Mouse (Mus musculus) small intestine, adult 2 months (tissue): Measurements from ENCODE around the gene Dock8. TPM values are rescaled to one million over a fixed set of nuclear protein-coding genes. Genes with fewer than 3 reads are reported as not detected.

Experiments
- H3K27ac ChIP-seq: fragments of 200-500 bp; 2 replicates; pipeline ENCODE4 v1.5.1; 2012; ENCODE audit warnings: low read depth, low read length, control low read depth, inconsistent platforms; ENCODE audit not compliant: insufficient read depth
- H3K27me3 ChIP-seq: fragments of 200-500 bp; 2 replicates; pipeline ENCODE4 v1.6.1; 2012; ENCODE audit warnings: mild to moderate bottlenecking, moderate library complexity, low read length, inconsistent platforms; ENCODE audit not compliant: control insufficient read depth, insufficient read depth
- H3K36me3 ChIP-seq: fragments of 200-500 bp; 2 replicates; pipeline ENCODE4 v1.6.1; 2012; ENCODE audit warnings: mild to moderate bottlenecking, low read length, control low read depth, inconsistent platforms; ENCODE audit not compliant: control insufficient read depth, insufficient read depth
- H3K4me1 ChIP-seq: fragments of 200-500 bp; 2 replicates; pipeline ENCODE4 v1.6.1; 2012; ENCODE audit warnings: low read length, inconsistent platforms, mixed read lengths; ENCODE audit not compliant: control insufficient read depth, insufficient read depth, insufficient read length
- H3K4me3 ChIP-seq: fragments of 200-500 bp; 2 replicates; pipeline ENCODE4 v1.5.1; 2012; ENCODE audit warnings: low read depth, mild to moderate bottlenecking, control low read depth, inconsistent platforms, low read length, moderate library complexity
- CTCF ChIP-seq: fragments of 200-500 bp; IDR thresholded peaks from 2 replicates; pipeline ENCODE4 v1.5.1; 2012; ENCODE audit warnings: low read depth, mild to moderate bottlenecking, control low read depth, inconsistent platforms, low read length, moderate library complexity, mixed read lengths; ENCODE audit not compliant: insufficient replicate concordance, insufficient read length; ENCODE audit errors: extremely low read depth
- POLR2A ChIP-seq: fragments of 200-500 bp; IDR thresholded peaks from 2 replicates; pipeline ENCODE4 v1.6.1; 2012; ENCODE audit warnings: low read depth, mild to moderate bottlenecking, control low read depth, inconsistent platforms, low read length, moderate library complexity
- WGBS: fragments of 180-500 bp; shearing (Covaris S2); methylation state at CpG from one replicate; pipeline ENCODE4 v1.1.7; 2018; 5-methylcytosine and 5-hydroxymethylcytosine counted together
- polyA plus RNA-seq: library from polyadenylated mRNA; depleted of rRNA; stranded (reverse); fragments of >200 nt; gene quantifications from 2 replicates; pipeline ENCODE4 v1.2.3, GENCODE M21; 2012

Gene Dock8
- polyA plus RNA-seq, 1 experiment = 14.7 TPM

- WGBS = 69% methylated on average over 3 of the region's 3 CpGs
- Histone ChIP-seq H3K27me3 (no peaks in the 10 kb centered on the region; the same call in 1 of the 2 replicates), H3K4me3 (no peak overlapping the region), H3K4me1 (peaks cover 5% of the 10 kb centered on the region; the same call in 1 of the 2 replicates), H3K36me3 (peaks cover 39% of the 10 kb centered on the region), H3K27ac (no peak overlapping the region)
- TF ChIP-seq POLR2A = no peak
- no peak for TF ChIP-seq CTCF
These were observed 162.9 kb downstream of the Dock8 start for GRCm38 (mm10) chr19:25162270-25162669.

GRCm38 (mm10) chr19:25163426-25163825 is 164.1 kb downstream of the Dock8 start:
- no peak overlapping the region for H3K27ac ChIP-seq
- H3K4me3 ChIP-seq = no peak overlapping the region
- peaks cover 5% of the 10 kb centered on the region; the same call in 1 of the 2 replicates for H3K4me1 ChIP-seq
- whole genome bisulfite sequencing = 92% methylated on average over 12 of the region's 12 CpGs
- no peaks in the 10 kb centered on the region; the same call in 1 of the 2 replicates for H3K27me3 ChIP-seq
- TF ChIP-seq POLR2A (no peak), CTCF (no peak)
- H3K36me3 ChIP-seq = peaks cover 34% of the 10 kb centered on the region

DNA sequence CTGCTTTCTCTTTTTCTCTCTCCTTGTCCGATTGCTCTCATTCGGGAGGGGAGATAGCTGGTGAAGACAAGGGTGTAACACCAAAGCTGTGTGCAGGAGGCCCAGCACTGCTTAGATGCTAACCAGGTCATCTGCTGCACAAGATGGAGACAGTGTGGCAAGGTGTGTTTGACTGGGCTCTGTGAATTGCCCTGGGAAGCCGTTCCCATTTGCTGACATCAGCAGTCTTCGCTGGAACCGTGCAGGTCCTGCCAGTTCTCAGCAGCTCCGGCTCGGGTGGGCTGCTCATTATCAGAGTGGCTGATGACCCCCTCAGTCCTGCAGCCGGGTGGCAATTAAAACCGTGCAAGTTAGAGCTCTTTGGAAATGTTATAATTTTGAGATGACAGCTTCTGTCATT is 167.1 kb downstream of the Dock8 start:
- Histone ChIP-seq H3K36me3 (peaks cover 26% of the 10 kb centered on the region), H3K4me1 (peaks cover 5% of the 10 kb centered on the region; the same call in 1 of the 2 replicates), H3K27me3 (no peaks in the 10 kb centered on the region; the same call in 1 of the 2 replicates), H3K4me3 (no peak overlapping the region), H3K27ac (no peak overlapping the region)
- WGBS = 78% methylated on average over 9 of the region's 9 CpGs
- no peak for TF ChIP-seq CTCF
- TF ChIP-seq POLR2A = no peak

DNA sequence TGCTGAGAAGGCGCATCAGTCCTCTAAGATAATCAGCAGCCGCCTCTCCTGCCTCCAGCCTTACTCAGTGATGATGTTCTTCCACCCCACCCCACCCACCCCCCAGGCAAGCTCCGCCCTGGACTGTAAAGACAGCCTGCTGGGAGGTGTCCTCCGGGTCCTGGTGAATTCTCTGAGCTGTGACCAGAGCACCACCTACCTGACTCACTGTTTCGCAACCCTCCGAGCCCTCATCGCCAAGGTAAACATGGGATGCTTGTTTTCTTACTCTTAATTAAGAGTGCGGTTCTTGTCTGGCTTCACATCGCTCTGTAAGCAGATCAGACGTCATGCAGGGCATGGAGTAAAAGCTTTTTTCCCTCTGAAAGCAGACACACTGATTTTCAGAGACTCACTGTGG is 172.1 kb downstream of the Dock8 start:
- Histone ChIP-seq H3K4me1 (no peaks in the 10 kb centered on the region), H3K27ac (no peak overlapping the region), H3K27me3 (no peaks in the 10 kb centered on the region; the same call in 1 of the 2 replicates), H3K4me3 (no peak overlapping the region), H3K36me3 (peaks cover 26% of the 10 kb centered on the region)
- 58% methylated on average over 10 of the region's 10 CpGs for WGBS
- no peak for TF ChIP-seq CTCF
- no peak for TF ChIP-seq POLR2A

DNA sequence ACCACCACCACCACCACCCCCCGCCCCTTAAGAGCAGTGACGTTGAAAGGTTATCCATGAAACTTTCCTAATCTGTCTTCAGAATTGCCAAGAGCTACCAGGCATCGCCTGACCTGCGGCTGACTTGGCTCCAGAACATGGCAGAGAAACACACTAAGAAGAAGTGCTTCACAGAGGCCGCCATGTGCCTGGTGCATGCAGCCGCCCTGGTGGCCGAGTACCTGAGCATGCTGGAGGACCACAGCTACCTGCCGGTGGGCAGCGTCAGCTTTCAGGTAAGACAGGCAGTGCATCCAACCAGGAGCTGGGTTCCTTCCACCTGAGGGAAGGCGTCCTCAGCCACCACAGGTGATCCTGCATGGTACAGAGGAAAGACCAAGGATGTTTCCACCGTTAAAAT is 177.4 kb downstream of the Dock8 start:
- WGBS = 96% methylated on average over 11 of the region's 11 CpGs
- Histone ChIP-seq H3K36me3 (peaks cover 29% of the 10 kb centered on the region), H3K27ac (no peak overlapping the region), H3K4me3 (no peak overlapping the region), H3K27me3 (no peaks in the 10 kb centered on the region), H3K4me1 (no peaks in the 10 kb centered on the region)
- TF ChIP-seq POLR2A (no peak), CTCF (no peak)

GRCm38 (mm10) chr19:25180024-25180423 is 180.7 kb downstream of the Dock8 start:
- H3K36me3 ChIP-seq = peaks cover 41% of the 10 kb centered on the region
- WGBS = 90% methylated on average over 6 of the region's 6 CpGs
- TF ChIP-seq CTCF = no peak
- TF ChIP-seq POLR2A = no peak
- H3K4me1 ChIP-seq = no peaks in the 10 kb centered on the region
- H3K27ac ChIP-seq = no peak overlapping the region
- no peaks in the 10 kb centered on the region for H3K27me3 ChIP-seq
- no peak overlapping the region for H3K4me3 ChIP-seq

DNA sequence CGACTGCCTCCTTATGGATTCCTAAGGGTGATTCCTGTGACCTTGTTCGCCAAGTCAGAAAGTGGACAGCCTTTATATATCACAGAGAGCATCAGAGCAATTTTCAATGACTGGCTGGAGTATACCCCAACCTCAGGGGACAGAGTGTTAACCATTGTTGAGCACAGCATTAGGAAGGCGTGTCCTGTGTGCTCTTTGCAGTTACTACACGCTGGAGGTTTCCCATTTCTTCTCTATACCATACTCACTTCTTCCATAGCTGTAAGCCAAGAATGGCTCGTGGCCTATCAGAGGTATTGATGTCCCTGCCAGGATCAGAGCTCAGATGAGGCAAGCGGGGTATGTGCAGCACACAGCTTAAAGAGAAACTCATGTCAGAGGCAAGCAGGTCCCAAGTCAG is 181.2 kb downstream of the Dock8 start:
- H3K27me3 ChIP-seq = no peaks in the 10 kb centered on the region
- 84% methylated on average over 6 of the region's 6 CpGs for WGBS
- H3K36me3 ChIP-seq = peaks cover 43% of the 10 kb centered on the region
- TF ChIP-seq CTCF (no peak), POLR2A (no peak)
- no peak overlapping the region for H3K27ac ChIP-seq
- no peaks in the 10 kb centered on the region for H3K4me1 ChIP-seq
- no peak overlapping the region for H3K4me3 ChIP-seq

GRCm38 (mm10) chr19:25184076-25184475 is 184.7 kb downstream of the Dock8 start:
- Histone ChIP-seq H3K4me3 (no peak overlapping the region), H3K27ac (no peak overlapping the region), H3K36me3 (peaks cover 48% of the 10 kb centered on the region), H3K4me1 (no peaks in the 10 kb centered on the region), H3K27me3 (no peaks in the 10 kb centered on the region)
- TF ChIP-seq POLR2A (no peak), CTCF (no peak)
- 87% methylated on average over 7 of the region's 7 CpGs for WGBS
